Mouse (Mus musculus): ENCODE measurements around the gene Pabpc1l. TPM values are rescaled to one million over a fixed set of nuclear protein-coding genes. Genes with fewer than 3 reads are reported as not detected.
A peak's percentile ranks its signal among the peaks of the same experiment; 100 is the strongest.

Pabpc1l gene
- polyA plus RNA-seq, 1 experiment from 2014 or later, result 0.39 TPM

DNA sequence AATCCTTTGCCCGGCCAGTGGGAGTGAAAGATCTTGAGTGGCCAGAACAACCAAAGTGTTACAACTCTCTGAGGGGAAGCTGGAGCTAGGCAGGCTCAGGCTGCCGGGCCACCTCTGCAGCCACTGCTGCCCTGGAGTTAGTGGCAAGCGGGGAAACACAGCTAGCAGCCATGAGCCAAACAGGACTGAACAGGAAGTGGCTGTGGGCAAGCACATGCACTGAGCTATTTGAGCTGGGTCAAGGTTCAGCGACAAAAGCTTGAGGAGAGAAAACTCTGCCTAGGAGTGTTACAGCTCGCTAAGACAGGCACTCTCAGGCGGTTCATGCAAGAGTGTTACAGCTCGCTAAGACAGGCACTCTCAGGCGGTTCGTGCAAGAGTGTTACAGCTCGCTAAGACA is 18.3 kb upstream of the Pabpc1l start:
- 36% methylated on average over 10 of the region's 10 CpGs for WGBS (ENCODE audit: insufficient replicate concordance)
- ATAC-seq (ENCODE audit: low read depth) (no peak), DNase-seq (no peak)
- H3K4me3 ChIP-seq (replicated peaks), result no peak overlapping the region
- no peaks in the 10 kb centered on the region for H3K27me3 ChIP-seq
- H3K27ac ChIP-seq, result peak overlapping the region; percentile 34; the same call in 1 of the 2 replicates
- H3K9me3 ChIP-seq (replicated peaks), result no peaks in the 10 kb centered on the region
- H3K4me2 ChIP-seq, result 0 out of 2 replicates have a peak overlapping the region, but pooled peaks have one; percentile 8
- peaks cover 13% of the 10 kb centered on the region for H3K36me3 ChIP-seq
- no peak overlapping the region for H3K9ac ChIP-seq
- H3K4me1 ChIP-seq (replicated peaks), result peaks cover 81% of the 10 kb centered on the region

DNA sequence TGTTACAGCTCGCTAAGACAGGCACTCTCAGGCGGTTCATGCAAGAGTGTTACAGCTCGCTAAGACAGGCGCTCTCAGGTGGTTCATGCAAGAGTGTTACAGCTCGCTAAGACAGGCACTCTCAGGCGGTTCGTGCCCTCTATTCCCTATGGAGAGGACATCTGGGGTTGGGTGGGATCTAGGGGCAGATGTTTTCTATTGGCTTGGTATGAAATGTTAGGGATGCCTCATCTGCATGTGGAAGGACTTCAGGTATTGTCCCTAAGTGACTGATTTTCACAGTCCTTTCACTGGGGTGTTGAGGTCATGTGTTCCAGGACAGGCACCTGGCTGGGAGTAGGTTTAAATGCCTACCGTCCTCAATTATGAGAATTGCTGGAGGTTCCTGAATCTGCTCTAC is 17.7 kb upstream of the Pabpc1l start:
- H3K4me1 ChIP-seq (replicated peaks), result peaks cover 83% of the 10 kb centered on the region
- no peaks in the 10 kb centered on the region for H3K9me3 ChIP-seq (replicated peaks)
- ATAC-seq (ENCODE audit: low read depth), result no peak
- H3K4me3 ChIP-seq (replicated peaks), result no peak overlapping the region
- H3K36me3 ChIP-seq, result peaks cover 19% of the 10 kb centered on the region
- no peak overlapping the region for H3K27ac ChIP-seq
- 87% methylated on average over 8 of the region's 8 CpGs for WGBS (ENCODE audit: insufficient replicate concordance)
- no peak overlapping the region for H3K4me2 ChIP-seq
- no peak for DNase-seq
- H3K27me3 ChIP-seq, result no peaks in the 10 kb centered on the region
- H3K9ac ChIP-seq, result no peak overlapping the region

DNA sequence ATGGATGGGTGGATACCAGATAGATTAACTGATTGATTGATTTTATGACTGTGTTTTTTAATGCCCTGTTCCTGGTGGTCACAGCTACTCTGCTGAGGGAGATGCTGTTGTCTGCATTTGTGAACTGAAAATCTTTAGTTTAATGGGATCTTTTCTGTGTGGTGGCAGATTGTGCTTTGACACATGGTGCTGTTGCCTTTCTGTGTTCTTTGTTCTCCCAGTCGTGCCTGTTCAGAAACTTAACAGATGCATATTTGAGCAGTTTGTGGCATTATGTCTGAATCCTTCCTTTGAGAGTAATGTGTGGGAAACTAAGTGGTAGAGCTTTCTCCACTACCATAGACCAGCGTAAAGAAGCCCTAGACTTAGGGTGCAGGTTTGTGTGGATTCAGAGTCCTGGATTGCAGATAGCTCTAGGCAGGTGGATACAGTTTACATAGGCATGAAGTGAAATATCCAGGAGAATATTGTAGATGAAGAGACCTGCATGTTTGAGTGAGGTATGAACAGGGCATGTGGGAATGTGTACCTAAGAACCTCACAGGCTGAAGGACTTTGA is 17.2 kb upstream of the Pabpc1l start:
- peaks cover 25% of the 10 kb centered on the region for H3K36me3 ChIP-seq
- DNase-seq, result no peak
- ATAC-seq (ENCODE audit: low read depth), result no peak
- H3K4me3 ChIP-seq (replicated peaks), result no peak overlapping the region
- no peak overlapping the region for H3K4me2 ChIP-seq
- 75% methylated on average over 2 of the region's 2 CpGs for WGBS (ENCODE audit: insufficient replicate concordance)
- no peak overlapping the region for H3K27ac ChIP-seq
- H3K27me3 ChIP-seq, result no peaks in the 10 kb centered on the region
- H3K4me1 ChIP-seq (replicated peaks), result peaks cover 79% of the 10 kb centered on the region
- no peak overlapping the region for H3K9ac ChIP-seq
- no peaks in the 10 kb centered on the region for H3K9me3 ChIP-seq (replicated peaks)

DNA sequence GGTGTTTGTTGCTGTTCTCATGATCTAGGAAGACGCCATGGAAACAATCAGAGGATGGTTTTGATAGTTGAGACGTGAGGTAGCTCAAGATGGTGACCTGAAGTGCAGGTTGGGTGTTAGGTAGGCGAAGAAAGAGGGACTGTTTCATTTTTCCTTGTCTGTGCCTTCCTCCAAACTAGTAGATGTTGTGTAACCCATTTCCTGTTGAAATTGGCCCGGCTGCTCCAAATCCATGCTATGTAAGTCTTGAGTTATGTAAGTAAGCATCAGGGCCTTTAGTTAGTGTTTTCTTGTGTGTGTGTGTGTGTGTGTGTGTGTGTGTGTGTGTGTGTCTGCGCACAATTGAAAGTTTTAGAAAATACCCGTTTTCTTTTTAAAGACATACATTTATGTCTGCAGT is 16.0 kb upstream of the Pabpc1l start:
- DNase-seq, result no peak
- no peaks in the 10 kb centered on the region for H3K9me3 ChIP-seq (replicated peaks)
- H3K27me3 ChIP-seq, result no peaks in the 10 kb centered on the region
- no peak overlapping the region for H3K4me3 ChIP-seq (replicated peaks)
- no peak for ATAC-seq (ENCODE audit: low read depth)
- peaks cover 68% of the 10 kb centered on the region for H3K4me1 ChIP-seq (replicated peaks)
- H3K36me3 ChIP-seq, result peaks cover 36% of the 10 kb centered on the region
- H3K4me2 ChIP-seq, result no peak overlapping the region
- no peak overlapping the region for H3K27ac ChIP-seq
- WGBS (ENCODE audit: insufficient replicate concordance), result 65% methylated on average over 6 of the region's 6 CpGs
- no peak overlapping the region for H3K9ac ChIP-seq

DNA sequence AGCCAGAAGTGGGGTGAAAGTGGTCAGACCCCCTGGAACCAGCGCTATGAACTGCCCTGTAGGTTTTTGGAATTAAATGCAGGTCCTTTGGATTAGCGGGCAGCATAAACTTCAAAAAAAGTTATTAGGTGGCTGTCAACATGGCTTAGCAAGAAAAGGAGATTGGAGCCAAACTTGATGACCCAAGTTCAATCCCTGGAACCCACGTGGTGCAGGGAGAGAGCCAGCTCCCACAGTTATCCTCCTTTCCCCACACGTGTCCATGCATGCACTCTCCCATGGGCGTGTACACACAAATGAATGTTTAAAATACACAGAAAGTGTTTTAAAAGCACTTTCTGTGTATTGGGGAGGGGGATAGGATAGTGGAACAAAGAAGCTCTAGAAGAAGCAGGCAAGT is 14.8 kb upstream of the Pabpc1l start:
- no peak for DNase-seq
- peaks cover 49% of the 10 kb centered on the region for H3K36me3 ChIP-seq
- 73% methylated on average over 5 of the region's 5 CpGs for WGBS (ENCODE audit: insufficient replicate concordance)
- no peak overlapping the region for H3K4me3 ChIP-seq (replicated peaks)
- H3K4me1 ChIP-seq (replicated peaks), result peaks cover 57% of the 10 kb centered on the region
- H3K4me2 ChIP-seq, result no peak overlapping the region
- ATAC-seq (ENCODE audit: low read depth), result no peak
- no peaks in the 10 kb centered on the region for H3K9me3 ChIP-seq (replicated peaks)
- no peak overlapping the region for H3K9ac ChIP-seq
- no peaks in the 10 kb centered on the region for H3K27me3 ChIP-seq
- H3K27ac ChIP-seq, result no peak overlapping the region

DNA sequence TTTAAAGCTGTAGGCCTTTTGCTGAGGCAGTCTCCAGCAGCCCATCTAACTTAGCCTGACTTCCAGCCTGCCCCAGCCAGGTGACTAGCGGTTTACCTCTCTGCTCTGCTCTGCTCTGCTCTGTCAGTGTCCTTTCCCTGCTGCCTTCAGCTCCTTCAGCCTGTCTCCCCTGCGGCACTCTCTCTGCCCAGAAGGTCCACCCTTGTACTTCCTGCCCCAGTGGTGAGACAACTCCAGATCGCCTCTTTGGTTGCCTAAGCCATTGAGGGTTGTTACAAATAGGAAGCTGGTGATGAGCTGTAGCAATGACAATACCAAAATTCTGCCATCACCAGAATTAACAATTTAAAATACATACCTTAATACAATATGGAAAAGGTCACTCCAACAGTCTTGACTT is 14.3 kb upstream of the Pabpc1l start:
- no peaks in the 10 kb centered on the region for H3K27me3 ChIP-seq
- ATAC-seq (ENCODE audit: low read depth) (no peak), DNase-seq (no peak)
- peaks cover 53% of the 10 kb centered on the region for H3K36me3 ChIP-seq
- H3K9me3 ChIP-seq (replicated peaks), result no peaks in the 10 kb centered on the region
- H3K4me1 ChIP-seq (replicated peaks), result peaks cover 52% of the 10 kb centered on the region
- no peak overlapping the region for H3K4me2 ChIP-seq
- no peak overlapping the region for H3K27ac ChIP-seq
- WGBS (ENCODE audit: insufficient replicate concordance), result 65% methylated on average over 3 of the region's 3 CpGs
- H3K4me3 ChIP-seq (replicated peaks), result no peak overlapping the region
- H3K9ac ChIP-seq, result no peak overlapping the region

DNA sequence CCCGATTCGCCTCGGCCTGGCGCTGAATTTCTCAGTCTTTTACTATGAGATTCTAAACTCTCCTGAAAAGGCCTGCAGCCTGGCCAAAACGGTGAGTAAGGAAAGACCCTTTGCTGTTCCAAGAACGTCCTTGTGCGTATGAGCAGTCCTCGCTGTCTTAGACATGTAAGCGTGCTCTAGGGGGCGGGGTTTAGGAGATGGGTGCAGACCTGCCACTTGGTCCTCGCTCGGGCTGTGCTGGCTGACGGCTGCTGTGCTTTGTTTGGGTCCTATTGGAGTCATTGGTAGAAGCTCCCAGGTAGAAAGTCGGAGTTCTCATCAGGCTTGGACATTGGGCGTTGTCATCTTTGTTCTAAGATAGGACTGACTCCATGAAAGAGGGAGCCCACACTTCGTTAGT is 9.9 kb upstream of the Pabpc1l start:
- H3K4me2 ChIP-seq, result no peak overlapping the region
- H3K4me1 ChIP-seq (replicated peaks), result peaks cover 19% of the 10 kb centered on the region
- ATAC-seq (ENCODE audit: low read depth) (no peak), DNase-seq (no peak)
- no peak overlapping the region for H3K27ac ChIP-seq
- H3K9ac ChIP-seq, result no peak overlapping the region
- H3K9me3 ChIP-seq (replicated peaks), result no peaks in the 10 kb centered on the region
- no peak overlapping the region for H3K4me3 ChIP-seq (replicated peaks)
- peaks cover 89% of the 10 kb centered on the region for H3K36me3 ChIP-seq
- 89% methylated on average over 16 of the region's 16 CpGs for WGBS (ENCODE audit: insufficient replicate concordance)
- H3K27me3 ChIP-seq, result no peaks in the 10 kb centered on the region

DNA sequence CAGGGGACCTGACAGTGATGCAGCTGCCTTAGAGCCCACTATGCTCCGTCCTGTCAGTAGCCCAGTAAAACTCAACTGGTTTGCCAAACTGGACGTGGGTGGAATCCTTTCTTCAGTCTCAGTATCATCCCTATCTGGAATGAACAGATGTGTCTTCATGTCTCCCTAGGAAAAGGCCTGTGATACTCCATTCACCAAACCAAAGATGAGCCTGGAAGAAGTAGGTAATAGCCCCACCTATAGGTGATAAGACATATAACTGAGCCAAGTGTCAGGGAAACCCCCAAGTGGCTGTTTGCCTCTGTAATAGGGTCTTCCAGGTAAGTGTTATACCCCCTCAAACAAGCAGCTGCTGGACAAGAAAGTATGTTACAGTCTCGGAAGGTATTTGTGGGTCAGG is 6.3 kb upstream of the Pabpc1l start:
- 0 out of 2 replicates have a peak, but pooled peaks have one; percentile 2 for ATAC-seq (ENCODE audit: low read depth)
- H3K4me1 ChIP-seq (replicated peaks), result 0 out of 2 replicates have a peak, but pooled peaks cover 3% of the 10 kb centered on the region
- no peak overlapping the region for H3K4me2 ChIP-seq
- no peaks in the 10 kb centered on the region for H3K9me3 ChIP-seq (replicated peaks)
- no peaks in the 10 kb centered on the region for H3K27me3 ChIP-seq
- H3K9ac ChIP-seq, result no peak overlapping the region
- DNase-seq, result no peak
- no peak overlapping the region for H3K4me3 ChIP-seq (replicated peaks)
- H3K27ac ChIP-seq, result no peak overlapping the region
- 72% methylated on average over 3 of the region's 3 CpGs for WGBS (ENCODE audit: insufficient replicate concordance)
- peaks cover 59% of the 10 kb centered on the region for H3K36me3 ChIP-seq

DNA sequence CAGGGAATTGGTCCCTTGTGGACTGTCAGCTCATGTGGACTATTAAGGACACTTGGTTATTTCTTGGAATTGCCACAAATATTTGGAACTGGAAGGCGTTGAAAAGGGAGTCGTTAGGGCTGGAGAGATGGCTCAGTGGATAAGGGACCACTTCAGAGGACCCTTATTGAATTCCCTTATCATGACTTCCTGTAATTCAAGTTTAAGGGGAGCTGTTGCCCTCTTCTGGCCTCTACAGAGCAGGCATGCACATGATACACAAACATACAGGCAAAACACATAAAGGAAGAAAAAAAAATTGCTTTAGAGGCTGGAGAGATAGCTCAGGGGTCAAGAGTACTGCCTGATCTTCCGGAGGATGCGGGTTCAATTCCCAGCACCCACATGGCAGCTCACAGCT is 5.3 kb upstream of the Pabpc1l start:
- WGBS (ENCODE audit: insufficient replicate concordance), result 66% methylated on average over 4 of the region's 4 CpGs
- Histone ChIP-seq H3K4me3 (replicated peaks) (no peak overlapping the region), H3K9ac (no peak overlapping the region), H3K9me3 (replicated peaks) (no peaks in the 10 kb centered on the region), H3K4me2 (no peak overlapping the region), H3K27ac (no peak overlapping the region), H3K27me3 (no peaks in the 10 kb centered on the region), H3K36me3 (peaks cover 49% of the 10 kb centered on the region), H3K4me1 (replicated peaks) (0 out of 2 replicates have a peak, but pooled peaks cover 3% of the 10 kb centered on the region)
- no peak for DNase-seq
- ATAC-seq (ENCODE audit: low read depth), result no peak

DNA sequence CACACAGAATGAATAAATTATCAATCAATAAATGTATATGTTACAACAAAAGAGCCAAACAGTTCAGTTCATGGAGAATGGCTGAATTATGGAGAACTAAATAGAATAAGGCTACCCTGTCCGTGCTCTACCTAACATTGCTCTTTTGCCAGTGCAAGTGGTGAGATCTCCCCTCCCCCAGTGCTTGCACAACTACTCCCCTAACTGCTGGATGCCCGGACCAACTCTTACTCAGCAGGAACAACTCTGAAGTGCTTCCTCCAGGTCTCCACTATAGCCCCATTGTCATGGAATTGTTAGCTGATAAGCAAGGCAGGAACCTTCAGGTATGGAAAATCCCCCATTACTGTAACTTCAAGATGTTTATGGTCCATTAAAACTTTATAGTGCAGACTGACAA is 3.1 kb upstream of the Pabpc1l start:
- no peak overlapping the region for H3K9ac ChIP-seq
- no peak for ATAC-seq (ENCODE audit: low read depth)

DNA sequence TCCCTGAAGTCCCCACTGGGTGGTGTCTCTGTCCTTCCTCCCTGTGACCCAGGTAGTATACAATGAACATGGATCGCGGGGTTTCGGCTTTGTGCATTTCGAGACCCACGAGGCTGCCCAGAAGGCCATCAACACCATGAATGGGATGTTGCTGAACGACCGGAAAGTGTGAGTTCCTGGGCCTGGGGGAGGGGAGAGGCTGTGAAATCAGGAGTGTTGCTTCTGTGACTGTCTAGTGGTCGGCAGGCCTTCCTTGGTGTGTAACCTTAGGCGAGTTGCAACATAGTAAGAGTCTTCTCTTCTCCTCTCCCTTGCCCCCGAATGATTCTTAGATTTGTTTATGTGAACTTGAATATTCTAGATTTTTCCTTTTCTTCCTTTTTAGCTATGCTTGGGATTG is 5.9 kb downstream of the Pabpc1l start:
- H3K27me3 ChIP-seq, result no peaks in the 10 kb centered on the region
- no peak overlapping the region for H3K4me3 ChIP-seq (replicated peaks)
- H3K9ac ChIP-seq, result no peak overlapping the region
- H3K4me1 ChIP-seq (replicated peaks), result no peaks in the 10 kb centered on the region
- H3K36me3 ChIP-seq, result no peaks in the 10 kb centered on the region
- DNase-seq, result no peak
- no peak for ATAC-seq (ENCODE audit: low read depth)
- WGBS (ENCODE audit: insufficient replicate concordance), result 56% methylated on average over 10 of the region's 10 CpGs
- H3K27ac ChIP-seq, result no peak overlapping the region
- no peaks in the 10 kb centered on the region for H3K9me3 ChIP-seq (replicated peaks)
- no peak overlapping the region for H3K4me2 ChIP-seq

More for the DNA sequence above, 3.1 kb upstream of the Pabpc1l start:
- Histone ChIP-seq H3K9me3 (replicated peaks) (no peaks in the 10 kb centered on the region), H3K27ac (no peak overlapping the region), H3K4me3 (replicated peaks) (no peak overlapping the region), H3K27me3 (no peaks in the 10 kb centered on the region), H3K4me1 (replicated peaks) (0 out of 2 replicates have a peak, but pooled peaks cover 3% of the 10 kb centered on the region), H3K4me2 (no peak overlapping the region), H3K36me3 (peaks cover 27% of the 10 kb centered on the region)
- 24% methylated on average over 2 of the region's 2 CpGs for WGBS (ENCODE audit: insufficient replicate concordance)
- DNase-seq, result no peak

DNA sequence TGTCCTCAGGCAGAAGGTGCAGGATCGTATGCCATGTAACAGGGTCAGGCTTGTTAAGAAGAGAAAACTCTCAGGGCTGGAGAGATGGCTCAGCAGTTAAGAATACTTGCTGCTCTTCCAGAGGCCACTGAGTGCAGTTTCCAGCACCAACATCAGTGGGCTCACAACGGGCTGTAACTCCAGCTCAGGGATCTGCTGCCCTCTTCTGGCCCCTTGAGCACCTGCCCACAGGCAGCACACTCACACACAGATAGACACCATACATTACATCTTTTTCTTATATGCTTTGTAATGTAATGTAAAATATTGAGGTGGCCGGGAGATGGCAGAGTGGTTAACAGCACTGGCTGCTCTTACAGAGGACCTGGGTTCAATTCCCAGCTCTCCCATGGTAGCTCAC is 7.7 kb downstream of the Pabpc1l start:
- no peak overlapping the region for H3K9ac ChIP-seq
- no peak overlapping the region for H3K4me3 ChIP-seq (replicated peaks)
- H3K4me1 ChIP-seq (replicated peaks), result no peaks in the 10 kb centered on the region; the same call in 1 of the 2 replicates
- no peaks in the 10 kb centered on the region for H3K9me3 ChIP-seq (replicated peaks)
- H3K4me2 ChIP-seq, result no peak overlapping the region
- H3K27me3 ChIP-seq, result no peaks in the 10 kb centered on the region
- DNase-seq, result no peak
- 73% methylated on average over 3 of the region's 3 CpGs for WGBS (ENCODE audit: insufficient replicate concordance)
- no peak overlapping the region for H3K27ac ChIP-seq
- no peak for ATAC-seq (ENCODE audit: low read depth)
- no peaks in the 10 kb centered on the region for H3K36me3 ChIP-seq

All from liver, embryonic 13.5 days (tissue).